Mouse (Mus musculus) Muller cell, postnatal 12 days (primary cell): ENCODE data around the gene Zmiz1.

ENCODE experiments used
- DNase-seq: peaks from one replicate; pipeline ENCODE4 v3.0.0-alpha.2; 2015; ENCODE audit errors: inconsistent ontology term

The Zmiz1 gene

GRCm38 (mm10) chr14:25686983-25687901, 228.3 kb downstream of the Zmiz1 start:
- DNase-seq, result no peak

- DNase-seq, result no peak
Measured at GRCm38 (mm10) chr14:25693271-25693887, 234.4 kb downstream of the Zmiz1 start.

GRCm38 (mm10) chr14:25693888-25694568, 235.0 kb downstream of the Zmiz1 start, which contains the start of gene Ppif:
Gene Ppif, plus strand, starts transcription at chr14:25694154.
- peak; percentile 96 for DNase-seq

- DNase-seq, result no peak
Measured at GRCm38 (mm10) chr14:25694569-25694897, 235.5 kb downstream of the Zmiz1 start.

- no peak for DNase-seq
Measured at GRCm38 (mm10) chr14:25695059-25695458, 236.1 kb downstream of the Zmiz1 start.

GRCm38 (mm10) chr14:25696356-25696755, 237.4 kb downstream of the Zmiz1 start:
- DNase-seq, result no peak

- DNase-seq, result no peak
Measured at GRCm38 (mm10) chr14:25701986-25702385, 243.0 kb downstream of the Zmiz1 start.

- DNase-seq, result peak; percentile 65
Measured at GRCm38 (mm10) chr14:25707691-25708181, 248.8 kb downstream of the Zmiz1 start.

- peak; percentile 92 for DNase-seq
Measured at GRCm38 (mm10) chr14:25708451-25708850, 249.5 kb downstream of the Zmiz1 start.

GRCm38 (mm10) chr14:25708917-25709316, 249.9 kb downstream of the Zmiz1 start:
- DNase-seq, result no peak

GRCm38 (mm10) chr14:25710073-25710472, 251.1 kb downstream of the Zmiz1 start:
- DNase-seq, result no peak

- DNase-seq, result no peak
Measured at GRCm38 (mm10) chr14:25710681-25711080, 251.7 kb downstream of the Zmiz1 start.

- DNase-seq, result peak; percentile 57
Measured at GRCm38 (mm10) chr14:25711177-25711576, 252.2 kb downstream of the Zmiz1 start.

- no peak for DNase-seq
Measured at GRCm38 (mm10) chr14:25711602-25712001, 252.6 kb downstream of the Zmiz1 start.

GRCm38 (mm10) chr14:25713443-25713842, 254.5 kb downstream of the Zmiz1 start:
- no peak for DNase-seq
